Comparison of ENCODE assay signal across 8 mouse cellular contexts in the genomic region with DNA sequence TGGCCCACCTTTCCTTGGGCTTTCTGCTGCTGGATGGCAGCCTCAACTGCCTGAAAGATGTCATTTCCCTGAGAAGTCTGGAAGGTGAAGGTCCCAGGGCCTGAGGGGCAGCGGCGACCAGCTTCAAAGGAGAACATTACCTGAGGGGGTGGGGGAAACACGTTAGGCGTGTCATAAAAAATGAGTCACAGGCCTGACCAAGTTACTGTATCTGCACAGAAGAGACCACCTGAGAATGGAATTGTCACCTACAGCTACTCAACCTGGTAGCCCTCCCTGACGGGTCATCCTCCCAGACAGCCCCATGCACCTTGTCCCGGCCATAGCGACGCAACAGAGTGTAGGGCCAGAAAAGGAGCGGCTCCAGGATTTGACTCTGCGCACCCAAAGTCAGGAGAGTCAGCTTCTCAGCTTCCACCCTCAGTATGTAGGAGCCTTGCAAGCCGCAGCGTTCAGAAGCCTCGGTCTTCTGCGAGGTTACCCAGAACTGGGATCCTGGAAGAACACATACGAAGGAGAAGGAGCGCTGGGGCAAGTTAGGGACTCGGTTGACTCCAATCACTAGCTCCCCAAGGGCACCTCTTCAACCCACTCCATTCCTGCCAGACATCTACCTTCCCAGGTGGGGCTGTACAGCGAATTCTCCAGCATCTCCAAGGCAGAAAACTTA. TPM values are rescaled to one million over a fixed set of nuclear protein-coding genes. Genes with fewer than 3 reads are reported as not detected.
DNase-seq lines count a peak whose midpoint lies in the region; ATAC-seq lines count a peak whose summit lies in the region.

No protein-coding gene starts in this region.

- H3K36me3 ChIP-seq in liver, embryonic 11.5 days (ENCODE audit: control insufficient read depth, insufficient read depth, low read length), result no peaks in the 10 kb centered on the region
- H3K36me3 ChIP-seq in embryonic facial prominence, embryonic 13.5 days, result no peaks in the 10 kb centered on the region
- no peaks in the 10 kb centered on the region for H3K36me3 ChIP-seq in intestine, embryonic 16.5 days (ENCODE audit: control insufficient read depth, insufficient read depth, low read length)
- H3K36me3 ChIP-seq in neural tube, embryonic 13.5 days, result no peaks in the 10 kb centered on the region

- peak overlapping the region; percentile 87 for H3K9ac ChIP-seq in liver, embryonic 11.5 days (ENCODE audit: low read depth, low read length)
- H3K9ac ChIP-seq in embryonic facial prominence, embryonic 13.5 days, result peak overlapping the region; percentile 73
- H3K9ac ChIP-seq in intestine, embryonic 16.5 days (ENCODE audit: low read depth, low read length), result peak overlapping the region; percentile 37; the same call in 1 of the 2 replicates
- H3K9ac ChIP-seq in neural tube, embryonic 13.5 days, result peak overlapping the region; percentile 65; the same call in 1 of the 2 replicates

- ATAC-seq in liver, embryonic 11.5 days (replicated peaks; ENCODE audit: low FRiP score), result no peak
- no peak for ATAC-seq in embryonic facial prominence, embryonic 13.5 days (ENCODE audit: insufficient number of reproducible peaks, insufficient read depth, low FRiP score, low TSS enrichment, low read depth)
- ATAC-seq in intestine, embryonic 16.5 days, result no peak
- no peak for ATAC-seq in neural tube, embryonic 13.5 days (ENCODE audit: low read depth)

- peak overlapping the region; percentile 92 for H3K4me2 ChIP-seq in liver, embryonic 11.5 days
- H3K4me2 ChIP-seq in embryonic facial prominence, embryonic 13.5 days, result peak overlapping the region; percentile 88
- H3K4me2 ChIP-seq in intestine, embryonic 16.5 days (ENCODE audit: low read depth, low read length), result peak overlapping the region; percentile 94
- H3K4me2 ChIP-seq in neural tube, embryonic 13.5 days, result peak overlapping the region; percentile 82

- WGBS in liver, embryonic 11.5 days, result 47% methylated on average over 18 of the region's 18 CpGs
- WGBS in embryonic facial prominence, embryonic 13.5 days, result 19% methylated on average over 18 of the region's 18 CpGs
- WGBS in intestine, embryonic 16.5 days, result 41% methylated on average over 18 of the region's 18 CpGs
- WGBS in neural tube, embryonic 13.5 days, result 19% methylated on average over 18 of the region's 18 CpGs

- DNase-seq in liver, embryonic 11.5 days (ENCODE audit: low spot score), result no peak
- DNase-seq in liver, result no peak
- no peak for DNase-seq in cerebellum, adult 18-20 months
- no peak for DNase-seq in thymus, postnatal 4 days
- DNase-seq in gastrocnemius, postnatal 25 days, result no peak

- H3K4me3 ChIP-seq in liver, embryonic 11.5 days (ENCODE audit: low read depth, low read length), result peak overlapping the region; percentile 88
- H3K4me3 ChIP-seq in embryonic facial prominence, embryonic 13.5 days, result peak overlapping the region; percentile 59
- H3K4me3 ChIP-seq in intestine, embryonic 16.5 days (ENCODE audit: low read length), result peak overlapping the region; percentile 77
- H3K4me3 ChIP-seq in neural tube, embryonic 13.5 days, result peak overlapping the region; percentile 46

- H3K4me1 ChIP-seq in liver, embryonic 11.5 days (replicated peaks; ENCODE audit: control insufficient read depth, insufficient read depth, low read length), result peaks cover 18% of the 10 kb centered on the region
- peaks cover 76% of the 10 kb centered on the region for H3K4me1 ChIP-seq in embryonic facial prominence, embryonic 13.5 days
- peaks cover 18% of the 10 kb centered on the region for H3K4me1 ChIP-seq in intestine, embryonic 16.5 days (ENCODE audit: control insufficient read depth, insufficient read depth, low read length)
- peaks cover 22% of the 10 kb centered on the region for H3K4me1 ChIP-seq in neural tube, embryonic 13.5 days (replicated peaks)

- H3K27me3 ChIP-seq in liver, embryonic 11.5 days (replicated peaks; ENCODE audit: control insufficient read depth, insufficient read depth, low read length), result peaks cover 29% of the 10 kb centered on the region
- peaks cover 48% of the 10 kb centered on the region for H3K27me3 ChIP-seq in embryonic facial prominence, embryonic 13.5 days
- peaks cover 10% of the 10 kb centered on the region for H3K27me3 ChIP-seq in intestine, embryonic 16.5 days (replicated peaks; ENCODE audit: control insufficient read depth, insufficient read depth, low read length)
- H3K27me3 ChIP-seq in neural tube, embryonic 13.5 days, result peaks cover 62% of the 10 kb centered on the region

- no peak overlapping the region; the same call in 1 of the 2 replicates for H3K27ac ChIP-seq in liver, embryonic 11.5 days (ENCODE audit: low read depth, low read length)
- no peak overlapping the region for H3K27ac ChIP-seq in embryonic facial prominence, embryonic 13.5 days
- H3K27ac ChIP-seq in intestine, embryonic 16.5 days (ENCODE audit: low read length), result no peak overlapping the region
- H3K27ac ChIP-seq in neural tube, embryonic 13.5 days (replicated peaks), result no peak overlapping the region

- no peaks in the 10 kb centered on the region for H3K9me3 ChIP-seq in liver, embryonic 11.5 days (ENCODE audit: control insufficient read depth, low read length)
- H3K9me3 ChIP-seq in embryonic facial prominence, embryonic 13.5 days, result no peaks in the 10 kb centered on the region
- no peaks in the 10 kb centered on the region for H3K9me3 ChIP-seq in intestine, embryonic 16.5 days (ENCODE audit: control insufficient read depth, low read length)
- no peaks in the 10 kb centered on the region for H3K9me3 ChIP-seq in neural tube, embryonic 13.5 days

RNA-seq across cellular contexts. Expression of gene Dok1, which starts 1.2 kb away (rescaled TPM):
- 12.6 and 17.2 TPM in 2 replicates for polyA plus RNA-seq in liver, embryonic 11.5 days (2014; fragmentation: Nextera tagmentation; extraction: Ambion mirVana)
- polyA plus RNA-seq in embryonic facial prominence, embryonic 13.5 days (2015; fragmentation: Nextera tagmentation; extraction: Ambion mirVana), result 11.5 and 12.8 TPM in 2 replicates
- 9.5 and 9.6 TPM in 2 replicates for polyA plus RNA-seq in intestine, embryonic 16.5 days (2015; fragmentation: Nextera tagmentation; extraction: Ambion mirVana)
- polyA plus RNA-seq in neural tube, embryonic 13.5 days (2015; fragmentation: Nextera tagmentation; extraction: Ambion mirVana), result 3.6 and 6.1 TPM in 2 replicates
- total RNA-seq in gastrocnemius, postnatal 25 days (2021), result 1 to 10 TPM; 1.9 to 2.6 TPM

RNA-seq across cellular contexts. Expression of gene Loxl3, which starts 1.9 kb away (rescaled TPM):
- polyA plus RNA-seq in liver, embryonic 11.5 days (2014; fragmentation: Nextera tagmentation; extraction: Ambion mirVana), result 5.0 and 6.2 TPM in 2 replicates
- 20.9 and 24.1 TPM in 2 replicates for polyA plus RNA-seq in embryonic facial prominence, embryonic 13.5 days (2015; fragmentation: Nextera tagmentation; extraction: Ambion mirVana)
- 11.3 and 11.9 TPM in 2 replicates for polyA plus RNA-seq in intestine, embryonic 16.5 days (2015; fragmentation: Nextera tagmentation; extraction: Ambion mirVana)
- polyA plus RNA-seq in neural tube, embryonic 13.5 days (2015; fragmentation: Nextera tagmentation; extraction: Ambion mirVana), result 7.9 and 10.4 TPM in 2 replicates
- 1 to 10 TPM; 4.2 to 5.3 TPM for total RNA-seq in gastrocnemius, postnatal 25 days (2021)

RNA-seq across cellular contexts. Expression of gene Aup1, which starts 22.3 kb away (rescaled TPM):
- polyA plus RNA-seq in liver, embryonic 11.5 days (2014; fragmentation: Nextera tagmentation; extraction: Ambion mirVana), result 220 and 230 TPM in 2 replicates
- polyA plus RNA-seq in embryonic facial prominence, embryonic 13.5 days (2015; fragmentation: Nextera tagmentation; extraction: Ambion mirVana), result 177 and 206 TPM in 2 replicates
- 258 and 265 TPM in 2 replicates for polyA plus RNA-seq in intestine, embryonic 16.5 days (2015; fragmentation: Nextera tagmentation; extraction: Ambion mirVana)
- polyA plus RNA-seq in neural tube, embryonic 13.5 days (2015; fragmentation: Nextera tagmentation; extraction: Ambion mirVana), result 169 and 179 TPM in 2 replicates
- 10 to 100 TPM; 71.8 to 82.5 TPM for total RNA-seq in gastrocnemius, postnatal 25 days (2021)

RNA-seq across cellular contexts. Expression of gene Htra2, which starts 23.0 kb away (rescaled TPM):
- polyA plus RNA-seq in liver, embryonic 11.5 days (2014; fragmentation: Nextera tagmentation; extraction: Ambion mirVana), result 102 and 103 TPM in 2 replicates
- 72.6 and 75.4 TPM in 2 replicates for polyA plus RNA-seq in embryonic facial prominence, embryonic 13.5 days (2015; fragmentation: Nextera tagmentation; extraction: Ambion mirVana)
- 66.0 and 68.5 TPM in 2 replicates for polyA plus RNA-seq in intestine, embryonic 16.5 days (2015; fragmentation: Nextera tagmentation; extraction: Ambion mirVana)
- 70.1 and 72.8 TPM in 2 replicates for polyA plus RNA-seq in neural tube, embryonic 13.5 days (2015; fragmentation: Nextera tagmentation; extraction: Ambion mirVana)
- 10 to 100 TPM; 16.5 to 18.4 TPM for total RNA-seq in gastrocnemius, postnatal 25 days (2021)

RNA-seq across cellular contexts. Expression of gene Dqx1, which starts 25.6 kb away (rescaled TPM):
- 6.1 and 6.2 TPM in 2 replicates for polyA plus RNA-seq in liver, embryonic 11.5 days (2014; fragmentation: Nextera tagmentation; extraction: Ambion mirVana)
- polyA plus RNA-seq in embryonic facial prominence, embryonic 13.5 days (2015; fragmentation: Nextera tagmentation; extraction: Ambion mirVana), result 1.3 TPM in 2 replicates
- 24.0 and 28.7 TPM in 2 replicates for polyA plus RNA-seq in intestine, embryonic 16.5 days (2015; fragmentation: Nextera tagmentation; extraction: Ambion mirVana)
- polyA plus RNA-seq in neural tube, embryonic 13.5 days (2015; fragmentation: Nextera tagmentation; extraction: Ambion mirVana), result 0.77 and 1.0 TPM in 2 replicates
- total RNA-seq in gastrocnemius, postnatal 25 days (2021), result under 1 TPM; 0.26 to 0.51 TPM

Comparison
In these comparisons a context has a peak if more than half of its experiments do, and no peak if none do; other contexts are left out.
1. H3K9ac ChIP-seq: peak in every context shown above with its lines; median percentile 87 in liver, embryonic 11.5 days; 73 in embryonic facial prominence, embryonic 13.5 days; 65 in neural tube, embryonic 13.5 days; 37 in intestine, embryonic 16.5 days.